Mouse (Mus musculus) brain, embryonic 14.5 days (tissue): ENCODE measurements at regions not wholly inside any gene's neighbourhood (a gene's known extent, or its start where the extent isn't known, plus 50 kb on each side); places are given as distances from the start of the nearest gene placed in this dataset.

Experiments used
- CTCF ChIP-seq: fragments of 200-500 bp; IDR thresholded peaks from 2 replicates; pipeline ENCODE4 v1.5.1; 2012; ENCODE audit warnings: inconsistent platforms, mild to moderate bottlenecking, moderate library complexity, borderline replicate concordance; ENCODE audit not compliant: insufficient read depth, insufficient read length; ENCODE audit errors: extremely low read depth
- POLR2A ChIP-seq: fragments of 200-500 bp; IDR thresholded peaks from 2 replicates; pipeline ENCODE4 v1.6.1; 2012; ENCODE audit warnings: mild to moderate bottlenecking, inconsistent platforms, borderline replicate concordance; ENCODE audit not compliant: poor library complexity, insufficient read depth, insufficient read length, severe bottlenecking; ENCODE audit errors: extremely low read depth

DNA sequence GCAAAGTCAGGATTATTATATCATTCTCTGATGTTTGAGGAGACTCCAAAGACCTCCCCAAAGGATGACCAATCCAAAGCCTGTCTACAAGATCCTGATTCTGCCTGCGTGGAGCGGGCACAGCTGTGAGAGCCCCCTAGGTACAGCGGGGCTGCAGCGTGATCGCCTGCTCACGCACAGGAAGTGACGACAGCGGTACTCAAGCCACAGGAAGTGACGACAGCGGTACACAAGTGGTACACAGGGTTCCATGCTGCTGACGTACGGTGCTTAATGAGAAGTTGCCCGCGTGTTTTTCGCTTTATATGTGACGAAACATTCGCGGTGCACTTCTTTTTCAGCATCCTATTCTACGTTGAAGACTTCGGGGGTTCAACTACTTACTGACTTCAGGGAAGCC, 116.9 kb upstream of the Rtl1 start:
- TF ChIP-seq CTCF (no peak), POLR2A (no peak)
